Mouse (Mus musculus): ENCODE measurements around the gene Clns1a. TPM values are rescaled to one million over a fixed set of nuclear protein-coding genes. Genes with fewer than 3 reads are reported as not detected.
A peak's percentile ranks its signal among the peaks of the same experiment; 100 is the strongest.

Gene Clns1a
- total RNA-seq (2021), result 50.2 and 63.4 TPM in 2 replicates
- long read RNA-seq, experiment 1, transcript Clns1a-203 (1 exons, 3,002 nt), result minor isoform, 12 of 109 reads
- long read RNA-seq, experiment 1, transcript Clns1a-201 (7 exons, 1,504 nt), result major isoform, 95 of 109 reads
- long read RNA-seq, experiment 1, partial matches to known transcripts, result 0 of 109 reads
- long read RNA-seq, experiment 1, other reads (novel, unspliced or antisense), result 2 of 109 reads
- long read RNA-seq, experiment 2, transcript Clns1a-203 (1 exons, 3,002 nt), result minor isoform, 14 of 70 reads
- long read RNA-seq, experiment 2, transcript Clns1a-201 (7 exons, 1,504 nt), result major isoform, 53 of 70 reads
- long read RNA-seq, experiment 2, partial matches to known transcripts, result 2 of 70 reads
- long read RNA-seq, experiment 2, other reads (novel, unspliced or antisense), result 1 of 70 reads

DNA sequence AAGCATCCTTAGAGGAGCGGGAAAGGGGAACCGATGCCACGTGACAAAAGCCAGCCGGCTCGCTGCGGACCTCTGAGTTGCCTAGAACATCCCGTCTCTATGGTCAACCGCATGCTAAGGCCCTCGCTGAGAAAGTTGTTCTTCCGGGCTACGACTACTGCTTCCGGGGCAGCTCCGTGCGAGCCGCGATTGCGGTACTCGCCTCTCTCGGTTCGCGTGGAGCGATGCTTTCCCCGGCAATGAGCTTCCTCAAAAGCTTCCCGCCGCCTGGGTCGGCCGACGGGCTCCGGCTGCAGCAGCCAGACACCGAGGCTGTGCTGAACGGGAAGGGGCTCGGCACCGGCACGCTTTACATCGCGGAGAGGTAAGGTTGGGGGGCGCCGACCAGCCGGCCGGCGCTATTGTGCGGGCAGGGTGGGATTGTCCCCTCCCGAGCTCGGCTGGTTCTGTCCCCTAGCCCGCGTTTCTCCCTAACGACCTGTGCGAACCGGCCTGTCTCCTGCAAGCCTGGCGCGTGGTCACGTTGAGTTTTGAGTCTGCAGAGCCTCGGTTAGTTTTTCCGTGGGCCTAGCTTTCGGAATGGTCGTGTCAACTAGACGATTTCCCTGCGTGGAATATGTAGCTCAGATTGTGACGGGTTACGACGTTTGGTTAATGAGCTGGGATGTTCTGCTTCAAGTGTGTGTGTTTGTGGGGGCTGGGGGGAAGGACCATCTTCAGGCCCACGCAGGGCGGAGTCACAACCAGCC lies at the start of gene Clns1a:
Gene Clns1a (plus strand): TSS at position 129 of the 749 bp plus-strand sequence.
- peak; percentile 94 for DNase-seq

DNA sequence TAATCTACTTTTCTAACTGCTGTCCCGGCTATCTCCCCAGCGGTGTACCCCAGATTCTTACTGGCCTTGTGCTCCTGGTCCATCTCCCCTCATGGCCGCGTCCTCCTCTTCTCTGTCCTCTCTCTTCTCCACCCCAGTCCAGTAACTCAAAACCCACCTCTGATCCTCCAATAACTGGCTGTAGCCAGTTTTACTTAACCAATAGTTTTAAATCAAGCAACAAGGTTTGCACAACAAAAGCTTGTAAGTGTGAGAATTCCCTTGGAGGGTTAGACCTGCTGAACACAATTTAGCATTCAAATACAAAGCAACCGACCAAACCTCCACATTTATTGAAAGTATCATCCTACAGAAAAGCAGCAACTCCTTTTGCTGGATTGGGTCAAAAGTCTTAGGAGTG lies 48.8 kb upstream of the Clns1a start:
- DNase-seq, result no peak

DNA sequence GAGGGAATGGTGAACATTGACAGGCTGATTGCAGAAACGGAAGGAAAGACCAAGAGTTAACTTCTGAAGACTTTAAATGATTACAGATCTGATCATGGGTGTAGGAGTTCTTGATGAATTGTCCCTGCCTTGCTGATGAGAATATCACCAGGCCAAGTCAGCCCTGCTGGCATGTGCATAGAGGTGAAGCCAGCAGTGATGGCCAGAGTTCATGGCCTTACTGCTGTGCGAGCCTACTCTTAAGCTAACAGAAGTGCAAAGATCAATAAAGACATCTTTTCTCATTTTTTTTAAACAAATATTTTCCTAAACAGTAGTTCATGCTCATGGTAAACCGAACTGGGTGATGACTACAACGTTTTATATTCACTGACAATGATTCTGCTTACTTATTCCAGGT lies 45.7 kb upstream of the Clns1a start:
- no peak for DNase-seq

DNA sequence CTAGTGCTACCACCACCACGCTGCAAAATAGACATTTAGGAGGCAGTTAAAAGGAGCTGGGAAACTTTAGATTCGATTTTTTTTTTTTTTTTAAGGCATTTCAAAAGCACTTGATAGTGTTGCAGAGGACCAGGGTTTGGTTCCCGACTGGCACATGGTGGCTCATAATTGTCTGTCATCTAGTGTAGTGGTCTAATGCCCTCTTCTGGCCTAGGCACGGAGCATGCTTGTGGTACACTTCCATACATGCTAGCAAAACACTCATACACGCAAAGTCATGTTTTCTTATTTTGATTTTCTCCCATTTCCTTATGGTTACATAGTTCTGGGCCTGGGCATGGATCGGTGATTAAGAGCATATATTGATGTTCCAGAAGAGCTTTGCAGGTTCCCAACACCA lies 40.3 kb upstream of the Clns1a start:
- no peak for DNase-seq

DNA sequence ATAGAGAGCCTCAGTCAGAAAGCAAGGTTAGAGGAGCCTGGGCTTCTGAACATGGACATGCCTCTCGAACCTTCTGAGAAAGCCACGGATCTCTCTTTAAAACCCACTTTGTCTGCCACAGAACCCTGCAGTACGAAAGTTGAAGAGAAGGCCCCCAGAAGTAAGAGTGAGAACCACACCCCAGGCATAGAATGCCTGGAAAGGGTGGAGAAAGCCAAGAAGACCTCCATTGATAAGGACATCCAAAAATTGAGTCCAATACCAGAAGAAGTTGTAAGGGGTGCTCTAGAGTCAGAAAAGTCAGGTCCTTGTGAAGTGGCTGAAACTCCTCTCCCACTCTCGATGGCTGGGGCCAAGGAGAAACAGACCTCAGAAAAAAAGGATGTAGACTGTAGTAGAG lies 34.8 kb upstream of the Clns1a start:
- no peak for DNase-seq

DNA sequence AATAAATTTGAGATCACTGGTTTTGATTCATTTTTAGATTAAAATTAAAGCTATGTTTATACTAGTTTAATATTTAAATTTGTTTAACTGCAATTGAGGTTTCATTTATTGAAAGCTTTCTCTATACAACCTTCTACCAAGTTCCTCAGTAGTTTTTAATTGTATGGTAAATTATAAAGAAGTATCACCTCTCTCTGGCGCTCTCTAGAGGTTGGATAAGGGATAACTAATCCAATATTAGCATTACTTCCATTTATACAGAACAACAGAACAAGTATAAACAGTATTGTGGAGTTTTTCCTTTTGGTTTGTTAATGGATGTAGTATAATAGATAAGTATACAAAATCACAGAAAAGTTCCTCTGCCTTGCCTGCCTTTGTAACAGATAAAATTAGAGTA lies 17.2 kb upstream of the Clns1a start:
- DNase-seq, result no peak

DNA sequence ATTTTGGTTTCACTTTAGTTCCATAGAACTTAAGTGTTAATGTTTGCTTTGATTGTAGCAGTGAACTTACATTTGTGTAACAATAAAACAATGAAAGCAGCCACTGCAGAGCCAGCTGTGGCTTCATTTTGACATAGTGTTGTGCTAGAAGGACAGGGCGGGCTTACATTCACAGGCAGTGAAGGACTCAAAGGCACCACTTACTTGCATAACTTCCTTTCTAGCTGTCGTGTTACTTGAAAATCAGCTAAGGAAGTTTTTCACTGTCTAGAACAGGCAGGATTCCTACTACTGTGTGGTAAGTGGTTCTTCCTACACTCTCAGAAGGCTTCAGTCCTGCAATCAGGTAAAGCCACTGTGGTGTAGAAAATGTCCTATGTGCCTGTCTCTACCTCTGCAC lies 8.6 kb upstream of the Clns1a start:
- DNase-seq, result no peak

DNA sequence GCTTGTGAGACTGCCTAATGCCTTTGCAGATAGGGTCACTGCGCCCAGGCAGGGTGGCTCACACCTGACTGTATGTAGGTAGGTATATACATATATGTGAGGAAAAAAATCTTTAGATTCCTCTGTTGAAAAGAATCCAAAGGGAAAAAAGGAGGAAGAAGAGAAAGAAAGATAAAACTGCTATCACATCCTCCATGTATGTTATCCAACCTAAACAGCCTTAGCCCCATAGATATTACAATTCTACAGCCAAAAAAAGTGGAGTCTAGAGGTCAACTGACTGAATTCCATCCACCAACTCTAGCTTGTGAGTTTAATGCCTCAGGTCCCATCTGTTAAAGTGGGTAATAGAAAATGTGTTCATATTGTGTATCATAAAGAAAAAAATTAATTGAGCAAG lies 993 bp upstream of the Clns1a start:
- no peak for DNase-seq

DNA sequence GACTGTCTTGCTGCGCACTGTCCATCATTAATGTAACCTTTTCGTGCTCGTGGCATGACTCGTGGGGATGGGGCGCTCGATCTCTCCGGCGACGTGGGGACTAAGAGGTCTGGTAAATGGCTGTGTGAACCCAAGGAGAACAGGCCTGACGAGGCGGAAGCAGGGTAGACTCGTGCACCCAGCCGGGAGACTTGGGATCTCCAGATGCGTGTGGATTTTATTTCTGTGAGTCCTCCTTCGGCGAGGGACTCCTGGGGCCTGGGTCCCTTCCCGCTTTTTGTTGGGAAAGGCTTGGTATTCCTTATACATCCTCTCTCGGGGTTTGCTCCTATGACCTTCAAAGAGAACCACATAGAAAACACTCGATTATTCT lies 315 bp upstream of the Clns1a start:
- DNase-seq, result peak; percentile 46

DNA sequence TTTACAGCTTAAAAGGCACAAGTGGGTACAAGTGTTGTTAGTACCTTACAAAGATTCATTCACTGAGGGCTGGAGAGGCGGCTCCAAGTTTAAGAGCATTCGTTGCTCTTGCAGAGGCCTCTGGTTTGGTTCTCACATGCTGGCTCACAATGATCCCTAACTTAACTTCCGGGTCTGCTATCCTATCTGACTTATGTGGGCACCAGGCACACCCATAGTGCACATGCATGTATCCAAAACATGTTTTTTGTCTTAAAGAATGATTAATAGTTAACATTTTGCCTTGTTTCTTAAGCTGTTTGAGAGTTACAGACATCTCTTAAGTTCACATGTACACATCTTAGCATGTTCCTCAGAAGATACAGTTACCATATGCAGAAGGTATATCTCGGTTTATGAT lies 3.7 kb downstream of the Clns1a start:
- no peak for DNase-seq

DNA sequence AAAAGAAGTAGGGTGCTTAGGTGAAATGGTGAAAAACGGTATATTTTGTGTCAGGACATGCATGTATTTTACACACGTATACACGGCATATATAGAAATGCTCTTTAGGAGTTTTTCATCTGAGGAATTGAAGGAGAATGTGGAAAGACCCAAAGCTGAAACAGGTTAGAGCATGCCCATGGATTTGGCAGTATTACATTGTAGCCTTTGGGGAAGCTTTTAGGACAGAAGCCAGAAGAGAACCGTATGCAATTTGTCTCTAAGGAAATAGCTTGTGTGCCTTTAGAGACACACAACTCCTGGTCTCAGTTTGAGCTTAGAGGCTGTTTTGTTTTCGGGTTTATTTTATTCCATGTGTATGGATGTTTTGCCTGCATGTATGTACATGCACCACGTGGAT lies 4.7 kb downstream of the Clns1a start:
- DNase-seq, result no peak

DNA sequence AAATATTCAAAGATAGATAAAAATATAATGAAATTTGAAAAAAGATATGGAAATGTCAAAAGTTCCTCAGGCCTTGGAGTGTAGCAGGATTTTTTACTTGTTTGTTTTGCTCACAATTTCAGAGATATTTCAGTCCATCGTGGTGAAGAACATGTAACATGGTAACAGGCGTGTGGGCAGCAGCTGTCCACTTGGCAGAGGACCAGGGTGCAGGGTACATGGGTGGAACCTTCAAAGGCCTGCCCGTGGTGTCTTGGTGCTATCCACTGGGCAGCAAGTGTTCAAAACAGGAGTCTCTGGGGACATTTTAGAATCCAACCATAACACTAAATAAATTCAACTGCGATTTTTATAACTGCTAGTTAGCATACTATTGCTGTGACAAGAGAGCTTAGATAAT lies 10.7 kb downstream of the Clns1a start:
- DNase-seq, result peak; percentile 23

DNA sequence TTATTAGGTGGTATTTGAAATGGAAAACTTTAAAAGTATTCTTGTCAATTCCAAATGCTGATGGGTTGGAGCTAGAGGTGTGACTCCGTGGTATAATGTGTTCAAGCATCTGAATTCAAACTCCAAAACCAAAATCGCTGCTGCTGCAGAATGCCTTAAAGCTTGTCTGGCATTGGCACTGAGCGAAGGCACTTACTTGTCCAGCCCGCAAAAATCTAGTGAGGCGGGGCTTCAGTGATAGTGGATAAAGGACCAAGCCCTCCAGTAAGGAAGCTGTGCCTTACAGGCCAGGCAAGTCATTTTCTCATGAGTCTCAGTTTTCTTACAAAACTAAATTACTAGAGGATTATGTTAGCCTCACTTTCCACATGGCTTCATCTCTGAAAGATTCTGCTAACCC lies 11.4 kb downstream of the Clns1a start:
- no peak for DNase-seq

DNA sequence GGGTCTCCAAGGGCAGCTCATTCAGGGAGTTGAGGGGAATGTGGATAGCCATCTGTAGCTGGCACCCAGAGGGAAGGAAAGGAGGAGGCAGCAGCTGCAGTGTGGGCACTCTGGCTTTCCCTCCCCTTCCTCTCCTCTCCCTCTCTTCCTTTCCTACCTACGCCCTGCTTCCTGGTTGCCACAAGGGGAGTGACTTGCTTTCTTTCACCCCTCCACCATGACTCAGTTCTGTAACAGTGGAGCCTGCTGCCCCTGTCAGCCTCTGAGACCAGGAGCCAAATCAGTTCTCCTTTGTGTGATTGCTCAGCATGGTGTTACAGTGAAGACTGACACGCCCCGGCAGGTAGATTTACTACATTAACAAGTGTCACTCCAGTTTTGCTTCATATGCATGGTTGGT lies 12.8 kb downstream of the Clns1a start:
- no peak for DNase-seq

DNA sequence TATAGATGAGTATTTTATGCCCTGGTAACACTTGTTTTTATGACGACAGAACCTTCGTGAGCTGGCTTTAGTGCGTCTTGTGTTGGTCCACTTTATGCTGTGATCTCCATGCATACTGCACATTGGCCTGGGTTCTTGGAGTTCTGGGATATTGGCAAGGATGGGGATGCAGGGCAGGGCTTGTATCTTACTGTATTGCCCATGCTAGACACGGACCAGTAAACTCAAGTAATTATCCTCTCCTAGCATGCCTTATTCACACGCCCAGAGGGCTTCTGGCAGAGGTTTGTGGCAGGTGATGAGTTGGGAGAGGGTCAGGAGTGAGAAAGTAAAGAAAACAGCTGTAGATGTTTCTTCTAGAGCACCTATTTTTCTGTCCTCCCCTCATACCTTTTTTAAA lies 18.2 kb downstream of the Clns1a start:
- no peak for DNase-seq

DNA sequence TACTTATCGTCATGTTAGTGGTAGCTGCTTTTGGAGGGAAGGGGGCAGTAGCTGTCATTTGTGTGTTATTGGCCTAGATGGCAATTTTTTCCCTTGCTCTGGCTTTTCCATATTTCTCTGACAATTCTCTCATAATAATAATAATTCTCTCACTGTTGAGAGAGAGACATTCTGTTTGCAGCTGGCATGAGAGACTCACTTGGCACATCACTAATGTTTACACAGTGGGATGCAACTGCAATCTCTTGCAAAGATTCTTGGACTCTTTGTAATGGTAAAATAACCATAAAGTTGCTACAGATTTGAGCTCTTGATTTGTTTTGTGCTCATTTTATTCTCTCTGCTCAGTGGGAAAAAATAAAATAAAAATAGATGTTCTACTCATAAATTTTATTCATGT lies 20.9 kb downstream of the Clns1a start:
- no peak for DNase-seq

DNA sequence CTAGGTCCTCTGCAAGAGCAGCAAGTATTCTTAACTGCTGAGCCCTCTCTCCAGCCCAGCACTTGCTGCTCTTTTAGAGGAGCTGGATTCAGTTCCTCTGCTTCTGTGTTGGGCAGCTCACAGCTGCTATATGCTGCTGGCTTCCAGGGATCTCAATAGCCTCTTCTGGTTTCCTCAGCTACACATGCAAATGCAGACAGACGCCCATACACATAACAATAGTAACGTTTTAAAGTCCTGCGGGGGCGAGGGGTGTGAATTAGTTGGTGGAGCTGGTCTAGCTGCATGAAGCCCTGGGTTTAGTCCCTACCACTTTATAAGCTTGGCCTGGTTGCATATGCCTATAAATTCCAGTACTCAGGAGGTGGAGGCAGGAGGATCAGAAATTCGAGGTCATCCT lies 22.6 kb downstream of the Clns1a start:
- DNase-seq, result no peak

DNA sequence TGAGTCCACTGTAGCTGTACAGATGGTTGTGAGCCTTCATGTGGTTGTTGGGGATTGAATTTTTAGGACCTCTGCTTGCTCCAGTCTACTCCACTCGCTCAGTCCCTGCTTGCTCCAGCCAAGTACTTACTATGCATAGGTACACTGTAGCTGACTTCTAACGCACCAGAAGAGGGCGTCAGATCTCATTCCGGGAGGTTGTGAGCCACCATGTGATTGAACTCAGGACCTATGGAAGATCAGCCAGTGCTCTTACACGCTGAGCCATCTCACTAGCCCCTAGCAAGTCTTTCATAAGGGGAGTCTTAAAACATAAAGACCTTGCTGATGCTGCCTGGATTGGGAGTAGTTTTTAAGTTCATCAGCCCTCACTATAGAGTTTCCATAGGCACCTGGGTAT lies 23.7 kb downstream of the Clns1a start:
- DNase-seq, result no peak

DNA sequence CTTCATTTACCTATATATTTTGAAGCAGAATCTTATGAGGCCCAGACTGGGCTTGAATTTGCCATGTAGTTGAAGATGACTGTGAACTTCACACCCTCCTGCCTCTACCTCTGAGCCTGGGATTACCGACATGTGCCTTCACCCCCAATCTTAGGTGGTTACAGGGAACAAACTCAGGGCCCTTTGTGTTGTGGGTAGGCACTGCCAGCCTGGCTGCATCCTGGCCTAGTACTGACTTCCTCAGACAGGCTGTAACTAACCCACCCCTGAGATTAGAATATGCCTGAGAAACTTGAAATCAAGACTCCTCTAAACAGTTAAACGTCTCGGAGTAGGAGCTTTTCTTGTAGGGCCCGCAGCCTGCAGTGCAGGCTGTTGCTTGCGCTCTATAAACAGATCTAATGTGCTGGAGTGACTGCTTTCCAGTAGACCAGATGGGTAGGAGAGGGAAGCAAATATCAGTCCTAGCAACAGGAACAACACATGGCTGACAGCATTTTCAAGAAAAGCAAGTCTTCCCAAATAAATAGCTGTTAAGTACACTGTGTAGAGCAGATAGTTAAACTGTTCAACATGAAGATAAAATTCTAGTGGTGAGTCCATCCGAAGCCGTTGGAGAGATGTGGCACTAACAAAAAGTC lies 26.0 kb downstream of the Clns1a start:
- DNase-seq, result no peak

DNA sequence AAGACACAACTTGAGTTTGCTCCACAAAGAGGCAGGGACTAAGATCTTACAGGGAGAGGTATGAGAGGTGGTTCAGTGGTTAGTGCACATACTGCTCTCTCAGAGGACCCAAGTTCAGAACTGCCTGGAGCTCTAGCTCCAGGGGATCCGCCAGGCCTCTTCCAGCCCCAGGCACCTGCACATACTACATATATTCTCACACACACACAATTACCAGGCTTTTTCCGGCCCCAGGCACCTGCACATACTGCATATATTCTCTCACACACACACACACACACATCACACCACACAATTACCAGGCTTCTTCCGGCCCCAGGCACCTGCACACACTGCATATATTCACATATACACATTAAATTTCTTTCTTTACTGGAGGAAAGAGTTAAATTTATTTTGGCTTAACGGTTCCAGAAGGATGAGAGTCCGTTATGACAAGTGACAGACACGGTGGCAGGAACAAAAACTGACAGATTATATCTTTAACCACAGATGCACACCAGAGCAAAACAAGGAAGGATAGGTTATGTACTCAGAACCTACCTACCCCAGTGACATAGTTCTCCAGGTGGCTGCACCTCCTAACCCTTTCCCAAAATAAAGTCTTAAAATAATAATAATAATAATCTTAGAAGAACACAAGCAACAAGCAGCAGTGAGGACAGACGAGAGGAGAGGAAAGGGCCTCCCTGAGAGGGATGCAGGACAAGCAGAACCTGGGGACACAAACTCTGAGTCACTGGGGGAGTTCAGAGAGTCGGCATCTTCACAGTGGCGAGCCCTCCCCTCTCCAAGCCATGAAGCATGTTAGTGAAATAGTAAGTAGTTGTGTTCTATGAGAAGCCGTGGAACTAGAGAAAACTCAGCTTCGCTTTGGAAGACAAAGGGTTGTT lies 27.5 kb downstream of the Clns1a start:
- DNase-seq, result no peak

DNA sequence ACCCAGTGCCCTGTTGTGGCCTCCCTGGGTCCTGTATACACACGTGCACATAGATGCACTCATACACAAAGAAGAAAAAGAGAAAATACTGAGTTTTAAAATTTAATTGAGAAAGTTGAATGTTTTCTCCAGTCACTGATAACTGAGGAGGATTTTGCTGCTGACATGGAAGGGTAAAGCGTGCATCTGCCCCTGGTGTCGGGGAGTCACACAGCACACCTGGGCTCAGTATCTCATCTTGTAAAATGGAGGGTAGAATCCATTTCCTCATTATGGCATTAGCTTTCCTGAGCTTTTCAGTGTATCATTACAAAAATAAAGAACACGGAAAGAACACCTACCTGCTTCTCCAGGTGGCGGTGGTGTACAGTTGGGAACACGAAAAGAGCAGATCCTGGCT lies 29.0 kb downstream of the Clns1a start:
- DNase-seq, result no peak

DNA sequence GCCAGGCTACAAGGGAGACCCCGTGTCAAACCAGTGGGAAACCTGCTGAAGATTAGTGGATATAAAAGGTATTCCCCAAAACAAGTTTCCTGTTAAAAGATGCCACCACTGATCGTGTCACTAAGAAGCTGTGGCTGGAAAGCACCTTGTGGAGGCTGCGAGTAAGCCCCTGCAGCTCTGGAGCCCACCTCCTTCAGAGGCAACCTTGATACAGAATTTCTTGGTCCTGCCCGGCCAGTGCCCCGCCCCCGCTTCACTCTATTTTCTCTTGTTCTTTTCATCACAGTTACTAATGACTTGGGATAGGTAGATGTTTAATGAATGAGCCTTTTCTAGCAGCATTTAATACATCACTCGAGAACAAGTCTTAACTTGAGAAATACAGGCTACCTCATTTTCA lies 29.6 kb downstream of the Clns1a start:
- DNase-seq, result no peak

Data from adrenal gland, postnatal 14 days (tissue).